Mouse (Mus musculus): ENCODE measurements around the gene Gfra1.

DNA sequence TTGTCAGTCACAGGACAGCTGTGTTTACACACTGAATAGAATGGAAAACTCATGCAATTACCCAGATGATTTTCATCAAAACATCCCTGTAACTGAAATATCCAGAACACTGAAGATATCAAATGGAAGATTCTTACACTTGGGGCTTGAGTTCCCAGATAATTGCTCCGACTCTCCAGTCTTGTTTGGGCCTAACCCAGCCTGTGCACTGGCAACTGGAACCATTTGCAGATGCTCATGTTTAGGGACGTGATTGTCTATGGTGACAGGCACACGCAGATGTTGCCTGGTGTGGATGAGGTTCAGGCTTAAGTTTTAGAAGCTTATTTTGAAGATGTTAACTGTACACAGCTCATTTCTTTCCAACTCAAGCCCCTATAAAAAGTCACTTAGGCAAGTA lies 31.5 kb downstream of the Gfra1 start:
- TF ChIP-seq POLR2A (IDR thresholded peaks at IDR 0.05; ENCODE audit: borderline replicate concordance, extremely low read depth, insufficient read depth, insufficient read length, poor library complexity, severe bottlenecking) (no peak), CTCF (IDR thresholded peaks at IDR 0.05; ENCODE audit: borderline replicate concordance, extremely low read depth, insufficient read depth, insufficient read length) (no peak)

Data from brain, embryonic 14.5 days (tissue).